Mouse (Mus musculus) midbrain, embryonic 14.5 days (tissue): ENCODE data around the gene Scube3. TPM values are rescaled to one million over a fixed set of nuclear protein-coding genes. Genes with fewer than 3 reads are reported as not detected.

Source experiments
- ATAC-seq: fragments of 200-750 bp; cut with Nextera tagmentation; 2 replicates; pipeline ENCODE4 v1.8.0; 2017; ENCODE audit warnings: moderate number of reproducible peaks, moderate library complexity; ENCODE audit not compliant: low FRiP score, low TSS enrichment
- DNase-seq: peaks from one replicate; pipeline ENCODE4 v3.0.0-alpha.2; 2015
- H3K27ac ChIP-seq: fragments of 300-500 bp; sonication (generic); replicated peaks from 2 replicates; pipeline ENCODE4 v1.5.1; 2014; ENCODE audit warnings: mild to moderate bottlenecking, low read depth, low read length, moderate library complexity
- H3K27me3 ChIP-seq: fragments of 300-500 bp; sonication (generic); 2 replicates; pipeline ENCODE4 v1.6.1; 2014; ENCODE audit warnings: low read length, control low read depth, mixed read lengths; ENCODE audit not compliant: control insufficient read depth, insufficient read depth
- H3K36me3 ChIP-seq: fragments of 300-500 bp; sonication (generic); 2 replicates; pipeline ENCODE4 v1.6.1; 2014; ENCODE audit warnings: low read length, control low read depth; ENCODE audit not compliant: control insufficient read depth, insufficient read depth
- H3K4me1 ChIP-seq: fragments of 300-500 bp; sonication (generic); 2 replicates; pipeline ENCODE4 v1.6.1; 2014; ENCODE audit warnings: mild to moderate bottlenecking, antibody characterized with exemption, low read length, control low read depth; ENCODE audit not compliant: control insufficient read depth, insufficient read depth
- H3K4me2 ChIP-seq: fragments of 300-500 bp; sonication (generic); 2 replicates; pipeline ENCODE4 v1.6.1; 2014; ENCODE audit warnings: mild to moderate bottlenecking, low read length, moderate library complexity
- H3K4me3 ChIP-seq: fragments of 300-500 bp; sonication (generic); replicated peaks from 2 replicates; pipeline ENCODE4 v1.5.1; 2014; ENCODE audit warnings: low read depth, low read length
- H3K9ac ChIP-seq: fragments of 300-500 bp; sonication (generic); replicated peaks from 2 replicates; pipeline ENCODE4 v1.6.1; 2014; ENCODE audit warnings: mild to moderate bottlenecking, low read length, moderate library complexity
- H3K9me3 ChIP-seq: fragments of 300-500 bp; sonication (generic); 2 replicates; pipeline ENCODE4 v1.6.1; 2016; ENCODE audit warnings: low read length, control low read depth, mixed read lengths; ENCODE audit not compliant: control insufficient read depth
- WGBS: fragments of 180-500 bp; shearing (Covaris S2); extraction: QIAGEN DNeasy Blood & Tissue Kit; methylation state at CpG from one replicate; pipeline ENCODE4 v1.1.7; 2014; 5-methylcytosine and 5-hydroxymethylcytosine counted together
- polyA plus RNA-seq: library from polyadenylated mRNA; unstranded; fragments of >200 nt; fragmentation: Nextera tagmentation; extraction: Ambion mirVana; gene quantifications from 2 replicates; pipeline ENCODE4 v1.2.1, GENCODE M21; 2014

Scube3 gene
- polyA plus RNA-seq, 1 experiment from 2014 or later, result 7.3 TPM

DNA sequence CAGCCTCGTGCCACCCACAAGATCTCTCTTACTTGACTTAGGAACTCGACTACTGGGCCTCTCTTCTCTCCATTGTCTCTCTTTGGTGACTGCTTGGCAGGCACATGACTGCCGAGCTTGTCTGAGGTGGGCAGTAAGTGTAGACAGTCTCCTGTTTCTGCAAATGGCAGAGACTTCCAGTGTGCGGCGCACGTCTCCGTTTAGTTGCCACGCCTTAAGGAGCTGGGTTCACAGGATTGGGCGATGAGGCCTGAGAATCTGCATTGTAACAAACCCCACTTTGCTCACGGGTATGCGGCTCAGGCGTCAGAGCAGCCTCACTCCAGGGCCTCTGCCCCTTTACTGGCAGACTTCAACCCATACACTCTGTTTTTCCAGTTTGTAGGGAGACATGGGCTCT, 8.5 kb downstream of the Scube3 start:
- H3K27me3 ChIP-seq, result no peaks in the 10 kb centered on the region
- peaks cover 23% of the 10 kb centered on the region for H3K4me1 ChIP-seq
- ATAC-seq (no peak), DNase-seq (no peak)
- no peak overlapping the region for H3K4me3 ChIP-seq
- H3K4me2 ChIP-seq, result no peak overlapping the region
- H3K9ac ChIP-seq, result no peak overlapping the region
- WGBS, result 62% methylated on average over 12 of the region's 12 CpGs
- H3K27ac ChIP-seq, result no peak overlapping the region
- peaks cover 16% of the 10 kb centered on the region for H3K36me3 ChIP-seq
- H3K9me3 ChIP-seq, result no peaks in the 10 kb centered on the region

DNA sequence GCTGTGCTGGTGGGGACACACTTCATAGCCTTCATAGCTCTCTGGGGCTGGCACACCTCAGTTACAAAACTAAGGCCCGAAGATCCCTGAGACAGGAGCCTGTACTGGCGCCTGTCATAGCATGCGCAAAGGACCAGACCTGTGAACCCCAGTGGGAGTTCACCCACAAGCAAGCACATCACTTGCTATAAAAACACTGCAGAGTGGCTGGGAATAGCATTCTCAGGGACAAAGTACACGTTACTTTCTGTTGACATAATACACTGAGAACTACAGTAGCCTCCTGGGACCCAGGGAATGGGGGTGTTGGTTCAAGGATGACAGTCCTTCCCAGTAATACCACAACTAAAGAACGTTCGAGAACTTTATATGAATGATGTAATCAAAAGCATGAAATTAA, 11.2 kb downstream of the Scube3 start:
- Histone ChIP-seq H3K27ac (no peak overlapping the region), H3K9ac (no peak overlapping the region), H3K4me3 (no peak overlapping the region), H3K27me3 (no peaks in the 10 kb centered on the region), H3K9me3 (no peaks in the 10 kb centered on the region), H3K36me3 (peaks cover 38% of the 10 kb centered on the region), H3K4me1 (peaks cover 5% of the 10 kb centered on the region; the same call in 1 of the 2 replicates), H3K4me2 (no peak overlapping the region)
- ATAC-seq (no peak), DNase-seq (no peak)
- WGBS, result 89% methylated on average over 6 of the region's 6 CpGs

DNA sequence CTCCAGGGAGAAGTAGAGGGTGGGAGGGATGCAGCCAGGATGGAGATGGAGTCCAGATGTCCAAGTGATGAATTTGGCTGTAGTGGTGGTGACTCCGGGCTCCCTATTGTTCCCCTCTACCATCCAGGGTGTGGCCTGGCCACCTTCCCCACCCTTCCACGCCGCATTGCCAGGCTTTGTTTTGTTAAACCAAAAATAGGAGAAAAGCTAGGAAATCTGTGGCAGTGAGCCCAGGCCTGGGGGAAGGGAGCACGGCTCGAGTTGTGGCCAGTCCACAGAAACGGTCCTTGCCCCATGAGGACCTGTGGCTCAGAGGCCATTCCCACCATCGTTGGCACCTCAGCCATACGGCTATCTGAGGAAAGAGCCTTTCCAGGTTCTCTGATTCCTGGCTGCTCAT, 13.0 kb downstream of the Scube3 start:
- Histone ChIP-seq H3K4me3 (no peak overlapping the region), H3K27me3 (no peaks in the 10 kb centered on the region), H3K27ac (no peak overlapping the region), H3K9ac (no peak overlapping the region), H3K9me3 (no peaks in the 10 kb centered on the region), H3K4me2 (no peak overlapping the region), H3K4me1 (no peaks in the 10 kb centered on the region; the same call in 1 of the 2 replicates), H3K36me3 (peaks cover 45% of the 10 kb centered on the region)
- 93% methylated on average over 8 of the region's 8 CpGs for WGBS
- DNase-seq, result no peak
- no peak for ATAC-seq

DNA sequence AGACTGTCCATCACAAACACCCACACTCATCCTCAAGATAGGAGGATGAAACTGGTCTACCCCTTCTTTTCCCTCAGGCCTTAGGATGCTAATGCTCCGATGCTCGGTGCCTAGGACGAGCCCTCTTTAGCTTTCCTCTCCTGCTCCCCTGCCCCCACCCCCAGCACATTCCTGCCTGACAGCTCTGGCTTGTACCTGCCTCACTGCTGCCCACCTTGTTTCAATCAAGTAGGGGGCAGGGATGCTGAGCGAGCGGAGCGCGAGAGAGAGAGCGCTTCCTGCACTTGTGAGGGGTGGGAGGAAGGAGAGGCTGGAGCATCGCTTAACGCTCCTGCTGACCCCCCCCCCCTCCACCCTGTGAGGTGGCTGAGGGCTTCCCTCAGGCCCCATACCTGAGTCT, 18.4 kb downstream of the Scube3 start:
- no peaks in the 10 kb centered on the region for H3K27me3 ChIP-seq
- ATAC-seq (no peak), DNase-seq (no peak)
- H3K9me3 ChIP-seq, result no peaks in the 10 kb centered on the region
- no peak overlapping the region for H3K27ac ChIP-seq
- no peak overlapping the region for H3K9ac ChIP-seq
- no peak overlapping the region for H3K4me2 ChIP-seq
- 42% methylated on average over 10 of the region's 10 CpGs for WGBS
- H3K4me3 ChIP-seq, result no peak overlapping the region
- peaks cover 60% of the 10 kb centered on the region for H3K36me3 ChIP-seq
- no peaks in the 10 kb centered on the region for H3K4me1 ChIP-seq

DNA sequence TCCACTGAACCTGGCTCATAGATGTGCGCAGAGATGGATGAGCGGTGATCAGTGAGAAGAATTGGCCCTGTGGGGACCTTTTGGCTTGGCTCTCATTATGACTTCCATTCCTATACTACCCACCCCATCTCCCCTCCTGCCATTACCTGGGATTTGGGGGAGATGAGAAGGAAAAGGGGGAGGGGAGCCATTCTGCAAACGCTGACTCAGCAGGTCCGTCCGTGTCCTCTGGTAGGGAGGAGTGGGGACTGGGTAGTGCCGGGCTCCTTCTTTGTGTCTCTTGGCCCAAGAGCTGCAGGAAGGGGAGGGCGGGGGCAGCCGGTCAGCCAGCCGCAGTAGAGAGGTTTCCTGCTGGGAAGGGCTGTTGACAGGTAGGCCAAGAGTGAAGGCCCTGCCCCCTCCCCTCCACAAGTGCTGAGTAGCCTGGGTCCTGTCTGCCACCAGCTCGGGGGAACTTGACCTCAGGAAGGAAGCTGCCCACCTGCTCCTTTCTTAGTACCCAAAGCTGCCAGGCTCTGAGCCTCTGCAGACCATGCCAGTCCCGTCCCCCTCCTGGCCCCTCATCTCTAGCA, 19.5 kb downstream of the Scube3 start:
- Histone ChIP-seq H3K27ac (no peak overlapping the region), H3K4me1 (no peaks in the 10 kb centered on the region), H3K4me2 (no peak overlapping the region), H3K36me3 (peaks cover 59% of the 10 kb centered on the region), H3K27me3 (no peaks in the 10 kb centered on the region), H3K9ac (no peak overlapping the region), H3K9me3 (no peaks in the 10 kb centered on the region), H3K4me3 (no peak overlapping the region)
- ATAC-seq (no peak), DNase-seq (no peak)
- 33% methylated on average over 11 of the region's 11 CpGs for WGBS

DNA sequence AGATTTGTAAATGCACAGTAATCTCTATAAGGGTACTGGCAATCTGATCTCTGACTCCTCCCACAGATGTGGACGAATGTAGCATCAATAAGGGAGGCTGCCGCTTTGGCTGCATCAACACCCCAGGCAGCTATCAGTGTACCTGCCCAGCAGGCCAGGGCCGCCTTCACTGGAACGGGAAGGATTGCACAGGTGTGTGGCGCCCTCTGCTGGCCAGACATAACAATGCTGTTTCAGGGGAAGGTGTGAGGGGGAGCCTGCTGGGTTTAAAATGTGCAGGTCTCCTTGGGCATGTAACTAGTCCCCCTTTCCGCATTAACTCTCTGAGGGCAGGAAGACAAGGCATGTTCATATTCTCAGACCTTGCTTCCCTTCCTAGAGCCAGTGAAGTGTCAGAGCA, 21.7 kb downstream of the Scube3 start:
- H3K27me3 ChIP-seq, result no peaks in the 10 kb centered on the region
- peak; percentile 86 for DNase-seq
- ATAC-seq, result 0 out of 2 replicates have a peak, but pooled peaks have one; percentile 34
- H3K9ac ChIP-seq, result no peak overlapping the region
- no peak overlapping the region for H3K27ac ChIP-seq
- H3K36me3 ChIP-seq, result peaks cover 69% of the 10 kb centered on the region
- no peak overlapping the region for H3K4me2 ChIP-seq
- 10% methylated on average over 6 of the region's 6 CpGs for WGBS
- H3K4me3 ChIP-seq, result no peak overlapping the region
- H3K9me3 ChIP-seq, result no peaks in the 10 kb centered on the region
- no peaks in the 10 kb centered on the region for H3K4me1 ChIP-seq

DNA sequence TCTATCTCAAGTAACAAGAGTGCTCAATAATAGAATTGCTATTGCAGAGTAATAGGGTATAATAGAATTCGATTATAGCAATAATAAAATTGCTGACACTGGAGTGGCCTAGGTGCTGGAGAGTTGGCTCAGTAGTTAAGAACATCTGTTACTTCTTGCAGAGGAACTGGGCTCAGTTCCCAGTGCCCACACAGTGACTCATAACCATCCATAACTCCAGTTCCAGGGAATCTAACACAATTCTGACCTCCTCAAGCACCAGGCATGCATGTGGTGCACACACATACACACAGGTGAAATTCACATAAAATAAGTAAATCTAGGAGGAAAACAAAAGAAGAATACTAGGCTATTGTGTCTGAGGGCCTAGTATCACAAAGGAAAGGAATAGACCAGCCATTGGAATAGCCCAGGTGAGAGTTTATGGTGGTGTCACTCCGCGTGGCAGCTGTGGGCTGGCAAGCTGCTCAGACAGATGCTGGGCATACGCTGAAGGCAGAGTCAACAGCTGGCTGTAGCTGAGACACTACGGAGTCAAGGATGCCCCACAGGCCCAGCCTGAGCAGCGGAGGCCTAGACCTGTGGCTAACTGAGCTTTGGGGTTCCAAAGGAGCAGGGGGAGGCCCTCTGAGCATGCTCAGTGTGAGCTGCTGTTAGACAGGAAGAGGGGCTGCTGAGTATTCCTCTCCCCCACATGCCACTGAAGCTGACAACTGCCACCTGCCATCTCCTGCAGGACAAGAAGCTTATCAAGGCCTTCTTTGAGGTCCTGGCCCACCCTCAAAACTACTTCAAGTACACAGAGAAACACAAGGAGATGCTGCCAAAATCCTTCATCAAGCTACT, 28.7 kb downstream of the Scube3 start:
- Histone ChIP-seq H3K36me3 (peaks cover 54% of the 10 kb centered on the region), H3K9ac (no peak overlapping the region), H3K4me2 (no peak overlapping the region), H3K4me3 (no peak overlapping the region), H3K4me1 (no peaks in the 10 kb centered on the region), H3K9me3 (no peaks in the 10 kb centered on the region), H3K27me3 (no peaks in the 10 kb centered on the region), H3K27ac (no peak overlapping the region)
- 96% methylated on average over 6 of the region's 6 CpGs for WGBS
- ATAC-seq (no peak), DNase-seq (no peak)

DNA sequence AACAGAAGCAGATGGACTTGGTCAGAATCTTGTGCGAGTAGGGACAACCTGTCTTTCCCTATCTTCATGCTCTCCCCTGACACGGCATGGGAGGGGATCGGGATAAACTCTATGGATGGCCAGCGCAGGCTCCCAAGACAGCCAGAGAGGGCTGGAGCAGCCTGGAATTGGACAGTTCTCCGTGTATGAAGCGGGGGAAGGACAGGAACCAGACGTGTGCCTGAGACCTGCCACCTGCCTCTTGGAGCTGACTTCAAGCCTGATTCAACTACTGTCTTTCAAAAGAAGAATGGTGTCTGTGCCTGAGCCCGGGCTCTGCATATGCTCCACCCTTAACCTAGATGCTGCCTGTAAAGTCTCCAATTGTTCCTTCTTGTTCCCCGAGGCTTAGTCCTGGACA, 30.7 kb downstream of the Scube3 start:
- WGBS, result 72% methylated on average over 9 of the region's 9 CpGs
- Histone ChIP-seq H3K4me1 (peaks cover 2% of the 10 kb centered on the region; the same call in 1 of the 2 replicates), H3K4me2 (no peak overlapping the region), H3K27ac (no peak overlapping the region), H3K4me3 (no peak overlapping the region), H3K9ac (no peak overlapping the region), H3K27me3 (no peaks in the 10 kb centered on the region), H3K9me3 (no peaks in the 10 kb centered on the region), H3K36me3 (peaks cover 35% of the 10 kb centered on the region)
- DNase-seq (no peak), ATAC-seq (no peak)
